Mouse (Mus musculus) testis, adult 2 months (tissue): ENCODE measurements around the gene Gm19345. TPM values are rescaled to one million over a fixed set of nuclear protein-coding genes. Genes with fewer than 3 reads are reported as not detected.

Experiments
- H3K27ac ChIP-seq: fragments of 200-500 bp; 2 replicates; pipeline ENCODE4 v1.5.1; 2012; ENCODE audit warnings: low read depth, low read length; ENCODE audit not compliant: control insufficient read depth, insufficient read depth
- H3K27me3 ChIP-seq: fragments of 200-500 bp; 2 replicates; pipeline ENCODE4 v1.6.1; 2012; ENCODE audit warnings: mild to moderate bottlenecking, low read length, moderate library complexity; ENCODE audit not compliant: control insufficient read depth, insufficient read depth
- H3K36me3 ChIP-seq: fragments of 200-500 bp; 2 replicates; pipeline ENCODE4 v1.6.1; 2012; ENCODE audit warnings: mild to moderate bottlenecking, low read length; ENCODE audit not compliant: control insufficient read depth, insufficient read depth
- H3K4me1 ChIP-seq: fragments of 200-500 bp; 2 replicates; pipeline ENCODE4 v1.6.1; 2012; ENCODE audit warnings: low read length; ENCODE audit not compliant: control insufficient read depth, insufficient read depth
- H3K4me3 ChIP-seq: fragments of 200-500 bp; 2 replicates; pipeline ENCODE4 v1.5.1; 2012; ENCODE audit warnings: low read depth, mild to moderate bottlenecking, low read length, moderate library complexity, mixed read lengths; ENCODE audit not compliant: control insufficient read depth
- CTCF ChIP-seq: fragments of 200-500 bp; IDR thresholded peaks from 2 replicates; pipeline ENCODE4 v1.5.1; 2012; ENCODE audit warnings: low read depth, mild to moderate bottlenecking, inconsistent platforms, low read length, moderate library complexity; ENCODE audit not compliant: control insufficient read depth, insufficient read depth, insufficient replicate concordance
- POLR2A ChIP-seq: fragments of 200-500 bp; IDR thresholded peaks from 2 replicates; pipeline ENCODE4 v1.6.1; 2012; ENCODE audit warnings: low read depth, mild to moderate bottlenecking, inconsistent platforms, low read length, moderate library complexity; ENCODE audit not compliant: control insufficient read depth
- polyA plus RNA-seq: library from polyadenylated mRNA; depleted of rRNA; stranded (reverse); fragments of >200 nt; gene quantifications from 2 replicates; pipeline ENCODE4 v1.2.3, GENCODE M21; 2012

Gm19345 gene
- polyA plus RNA-seq, 1 experiment = 0.21 TPM

DNA sequence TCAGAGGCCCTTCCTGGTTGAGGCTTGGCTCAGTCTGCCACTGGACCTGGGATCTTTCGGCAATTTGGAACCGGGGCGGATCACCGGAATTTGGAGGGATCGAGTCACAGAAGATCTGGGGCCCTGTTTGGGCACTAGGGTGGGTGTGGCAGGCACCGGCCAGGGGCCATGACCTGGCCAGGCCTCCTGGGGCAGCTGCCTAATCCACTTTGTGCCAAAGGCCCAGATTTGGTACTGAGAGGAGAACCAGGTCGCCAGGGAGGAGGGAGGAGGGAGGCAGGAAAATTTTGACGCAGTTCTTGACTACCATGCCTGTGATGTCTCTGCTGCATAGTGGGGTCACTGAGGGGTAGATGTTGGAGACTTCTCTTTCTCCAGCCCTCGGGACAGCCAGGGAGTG, 9.4 kb downstream of the Gm19345 start, which contains the start of gene Ceacam16:
Gene Ceacam16 (minus strand): TSS at position 101 of the 400 bp plus-strand sequence.
- TF ChIP-seq CTCF (no peak), POLR2A (no peak)
- Histone ChIP-seq H3K4me1 (peaks cover 12% of the 10 kb centered on the region), H3K36me3 (no peaks in the 10 kb centered on the region), H3K27ac (no peak within 1 kb of the TSS), H3K27me3 (no peaks in the 10 kb centered on the region), H3K4me3 (no peak within 1 kb of the TSS)

DNA sequence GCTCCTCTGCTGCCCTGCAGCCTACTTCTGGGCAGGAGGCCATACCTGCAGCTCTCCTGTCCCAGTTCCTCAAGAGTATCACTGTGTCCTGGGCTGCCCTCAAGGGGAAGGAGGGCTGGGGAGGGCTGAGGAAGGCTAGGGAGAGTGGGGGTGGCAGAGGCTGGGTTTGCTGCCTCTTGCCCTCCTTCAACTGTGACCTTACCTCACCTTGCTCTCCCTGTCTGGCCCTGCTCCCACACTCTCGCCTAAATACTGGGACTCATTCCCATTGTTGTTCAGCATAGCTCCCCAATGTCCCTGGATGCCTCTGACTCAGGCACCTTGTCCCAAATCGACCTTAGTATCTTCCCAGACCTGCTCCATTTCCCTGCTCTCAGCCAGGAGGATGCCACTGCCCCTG, 12.4 kb downstream of the Gm19345 start:
- TF ChIP-seq CTCF (no peak), POLR2A (no peak)
- Histone ChIP-seq H3K27me3 (no peaks in the 10 kb centered on the region), H3K36me3 (no peaks in the 10 kb centered on the region), H3K4me3 (no peak overlapping the region), H3K27ac (no peak overlapping the region), H3K4me1 (peaks cover 11% of the 10 kb centered on the region)

DNA sequence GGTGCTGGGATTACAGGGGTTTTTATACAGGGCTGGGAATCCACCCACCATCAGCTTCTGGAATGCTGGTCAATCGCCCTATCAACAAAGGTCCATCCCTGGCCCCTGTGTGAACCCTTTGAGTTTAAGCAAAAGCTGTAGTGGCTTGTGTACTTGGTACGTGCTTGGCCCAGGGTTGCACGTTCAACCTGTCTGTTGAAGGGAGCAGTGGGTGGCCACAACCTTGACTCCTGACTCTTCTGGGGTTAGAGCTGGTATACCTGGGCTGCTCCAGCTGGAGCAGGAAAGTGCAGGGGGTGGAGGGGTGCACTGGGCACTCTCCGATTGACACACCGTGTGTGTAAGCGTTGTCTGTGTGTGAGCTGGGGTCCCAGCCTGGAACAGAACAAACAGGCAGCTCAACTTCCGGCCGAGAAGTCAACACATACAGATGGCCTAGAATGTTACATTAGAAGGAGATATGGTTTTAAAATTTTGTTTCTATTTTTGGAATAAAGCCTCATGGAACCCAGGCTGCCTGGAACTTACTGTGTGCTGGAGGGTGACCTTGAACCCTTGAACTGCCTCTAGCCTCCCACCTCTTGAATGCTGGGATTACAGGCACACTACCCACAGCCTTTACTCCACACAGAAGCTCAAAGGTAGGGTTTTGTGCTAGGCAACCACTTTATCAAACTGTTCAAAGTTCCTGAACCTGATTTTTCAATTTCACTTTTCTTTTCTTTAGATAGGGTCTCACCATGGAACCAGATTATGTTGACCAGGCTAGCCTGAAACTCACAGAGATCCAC, 13.6 kb downstream of the Gm19345 start:
- no peaks in the 10 kb centered on the region for H3K27me3 ChIP-seq
- peaks cover 11% of the 10 kb centered on the region for H3K4me1 ChIP-seq
- H3K4me3 ChIP-seq = no peak overlapping the region
- H3K36me3 ChIP-seq = no peaks in the 10 kb centered on the region
- peak overlapping the region; percentile 58; the same call in 1 of the 2 replicates for H3K27ac ChIP-seq
- no peak for TF ChIP-seq CTCF
- no peak for TF ChIP-seq POLR2A

DNA sequence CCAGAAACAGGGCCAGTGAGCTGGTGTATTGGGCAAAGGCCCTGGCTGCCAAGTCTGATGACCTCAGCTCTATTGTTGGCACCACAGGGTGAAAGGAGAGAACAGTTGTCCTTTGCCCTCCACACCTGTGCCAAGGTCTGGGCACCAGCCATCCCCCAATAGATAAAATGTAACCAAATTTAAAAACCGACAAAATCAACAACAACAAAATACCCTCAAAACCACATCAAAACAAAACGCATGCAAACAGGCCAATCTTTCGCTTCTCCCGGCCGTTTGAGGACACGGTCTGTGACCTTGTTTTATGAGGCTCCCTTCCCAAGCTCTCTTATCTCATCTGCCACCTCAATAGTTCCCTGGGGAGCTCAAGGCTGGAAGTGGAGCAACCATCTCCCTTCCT, 14.7 kb downstream of the Gm19345 start:
- Histone ChIP-seq H3K27me3 (no peaks in the 10 kb centered on the region), H3K27ac (0 out of 2 replicates have a peak overlapping the region, but pooled peaks have one; percentile 22), H3K36me3 (no peaks in the 10 kb centered on the region), H3K4me1 (peaks cover 11% of the 10 kb centered on the region), H3K4me3 (no peak overlapping the region)
- TF ChIP-seq CTCF = no peak
- TF ChIP-seq POLR2A = no peak

GRCm38 (mm10) chr7:19867751-19868399, 16.1 kb downstream of the Gm19345 start:
- no peaks in the 10 kb centered on the region for H3K36me3 ChIP-seq
- H3K27ac ChIP-seq = no peak overlapping the region
- TF ChIP-seq CTCF = no peak
- TF ChIP-seq POLR2A = no peak
- H3K27me3 ChIP-seq = no peaks in the 10 kb centered on the region
- no peak overlapping the region for H3K4me3 ChIP-seq
- peaks cover 11% of the 10 kb centered on the region for H3K4me1 ChIP-seq

GRCm38 (mm10) chr7:19871137-19871621, 19.4 kb downstream of the Gm19345 start:
- Histone ChIP-seq H3K4me1 (peaks cover 9% of the 10 kb centered on the region), H3K36me3 (no peaks in the 10 kb centered on the region), H3K27ac (no peak overlapping the region), H3K27me3 (no peaks in the 10 kb centered on the region), H3K4me3 (no peak overlapping the region)
- TF ChIP-seq POLR2A = no peak
- no peak for TF ChIP-seq CTCF

- TF ChIP-seq CTCF (peak; percentile 47; the same call in 1 of the 2 replicates), POLR2A (no peak)
- Histone ChIP-seq H3K36me3 (no peaks in the 10 kb centered on the region), H3K4me1 (peaks cover 3% of the 10 kb centered on the region), H3K4me3 (no peak overlapping the region), H3K27ac (no peak overlapping the region), H3K27me3 (no peaks in the 10 kb centered on the region)
These were observed 20.3 kb downstream of the Gm19345 start for GRCm38 (mm10) chr7:19871943-19872601.
